Mouse (Mus musculus) midbrain, embryonic 13.5 days (tissue): ENCODE measurements around the gene Yipf3. TPM values are rescaled to one million over a fixed set of nuclear protein-coding genes. Genes with fewer than 3 reads are reported as not detected.

Experiments
- ATAC-seq: fragments of 200-750 bp; cut with Nextera tagmentation; 2 replicates; pipeline ENCODE4 v1.8.0; 2017; ENCODE audit warnings: mild to moderate bottlenecking, moderate TSS enrichment, moderate library complexity
- H3K27ac ChIP-seq: fragments of 300-500 bp; sonication (generic); 2 replicates; pipeline ENCODE4 v1.5.1; 2015; ENCODE audit warnings: inconsistent platforms, mild to moderate bottlenecking, moderate library complexity
- H3K27me3 ChIP-seq: fragments of 300-500 bp; sonication (generic); 2 replicates; pipeline ENCODE4 v1.6.1; 2015; ENCODE audit warnings: mild to moderate bottlenecking, inconsistent platforms
- H3K36me3 ChIP-seq: fragments of 300-500 bp; sonication (generic); 2 replicates; pipeline ENCODE4 v1.6.1; 2015; ENCODE audit warnings: mild to moderate bottlenecking, inconsistent platforms
- H3K4me1 ChIP-seq: fragments of 300-500 bp; sonication (generic); replicated peaks from 2 replicates; pipeline ENCODE4 v1.6.1; 2015; ENCODE audit warnings: inconsistent platforms
- H3K4me2 ChIP-seq: fragments of 300-500 bp; sonication (generic); replicated peaks from 2 replicates; pipeline ENCODE4 v1.6.1; 2015; ENCODE audit warnings: moderate library complexity, mild to moderate bottlenecking, inconsistent platforms
- H3K4me3 ChIP-seq: fragments of 300-500 bp; sonication (generic); replicated peaks from 2 replicates; pipeline ENCODE4 v1.5.1; 2015; ENCODE audit warnings: mild to moderate bottlenecking, inconsistent platforms
- H3K9ac ChIP-seq: fragments of 300-500 bp; sonication (generic); replicated peaks from 2 replicates; pipeline ENCODE4 v1.6.1; 2015; ENCODE audit warnings: mild to moderate bottlenecking, inconsistent platforms
- H3K9me3 ChIP-seq: fragments of 300-500 bp; sonication (generic); 2 replicates; pipeline ENCODE4 v1.6.1; 2016; ENCODE audit warnings: mild to moderate bottlenecking, inconsistent platforms
- WGBS: fragments of 180-500 bp; shearing (Covaris S2); methylation state at CpG from one replicate; pipeline ENCODE4 v1.1.7; 2015; 5-methylcytosine and 5-hydroxymethylcytosine counted together
- polyA plus RNA-seq: library from polyadenylated mRNA; unstranded; fragments of >200 nt; fragmentation: Nextera tagmentation; extraction: Ambion mirVana; gene quantifications from 2 replicates; pipeline ENCODE4 v1.2.1, GENCODE M21; 2015

The Yipf3 gene
- polyA plus RNA-seq, 1 experiment from 2014 or later: 91.6 TPM

DNA sequence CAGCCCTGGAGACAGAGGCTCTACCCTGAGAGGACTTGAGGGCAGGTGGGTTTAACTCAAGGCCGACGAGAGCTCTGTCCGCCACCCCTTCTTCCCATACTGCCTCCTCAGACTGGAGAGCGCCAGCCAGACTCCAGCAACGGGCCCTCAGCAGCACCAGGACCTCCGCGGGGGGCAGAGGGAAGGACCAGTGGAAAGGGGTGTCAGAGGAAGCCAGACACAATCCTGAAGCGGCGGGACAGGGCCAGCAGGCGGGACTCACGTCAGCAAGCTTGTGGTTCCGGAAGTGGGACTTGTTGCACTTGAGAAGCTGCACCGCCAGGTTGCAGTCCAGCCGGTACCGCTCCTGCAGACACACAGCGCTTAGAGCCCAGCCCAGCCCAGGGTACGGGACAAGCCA is 11.8 kb downstream of the Yipf3 start:
- no peak overlapping the region for H3K27ac ChIP-seq
- ATAC-seq: no peak
- no peaks in the 10 kb centered on the region for H3K9me3 ChIP-seq
- H3K4me2 ChIP-seq: no peak overlapping the region
- peaks cover 84% of the 10 kb centered on the region for H3K36me3 ChIP-seq
- 90% methylated on average over 17 of the region's 17 CpGs for WGBS
- no peak overlapping the region for H3K4me3 ChIP-seq
- peaks cover 14% of the 10 kb centered on the region for H3K4me1 ChIP-seq
- H3K9ac ChIP-seq: no peak overlapping the region
- H3K27me3 ChIP-seq: peaks cover 5% of the 10 kb centered on the region

GRCm38 (mm10) chr17:46262201-46262694 is 14.4 kb downstream of the Yipf3 start:
- peaks cover 80% of the 10 kb centered on the region for H3K36me3 ChIP-seq
- no peaks in the 10 kb centered on the region for H3K9me3 ChIP-seq
- H3K4me2 ChIP-seq: no peak overlapping the region
- no peaks in the 10 kb centered on the region for H3K27me3 ChIP-seq
- H3K4me3 ChIP-seq: no peak overlapping the region
- no peak overlapping the region for H3K27ac ChIP-seq
- H3K4me1 ChIP-seq: 0 out of 2 replicates have a peak, but pooled peaks cover 2% of the 10 kb centered on the region
- ATAC-seq: no peak
- 93% methylated on average over 5 of the region's 5 CpGs for WGBS
- H3K9ac ChIP-seq: no peak overlapping the region

GRCm38 (mm10) chr17:46265502-46265901 is 17.6 kb downstream of the Yipf3 start:
- no peak overlapping the region for H3K9ac ChIP-seq
- H3K27me3 ChIP-seq: no peaks in the 10 kb centered on the region
- H3K27ac ChIP-seq: no peak overlapping the region
- H3K4me2 ChIP-seq: no peak overlapping the region
- H3K4me1 ChIP-seq: 0 out of 2 replicates have a peak, but pooled peaks cover 2% of the 10 kb centered on the region
- H3K4me3 ChIP-seq: no peak overlapping the region
- WGBS: 90% methylated on average over 12 of the region's 12 CpGs
- no peaks in the 10 kb centered on the region for H3K9me3 ChIP-seq
- ATAC-seq: no peak; the same call in 1 of the 2 replicates
- H3K36me3 ChIP-seq: peaks cover 64% of the 10 kb centered on the region

- Histone ChIP-seq H3K9me3 (no peaks in the 10 kb centered on the region), H3K4me2 (no peak overlapping the region), H3K4me1 (0 out of 2 replicates have a peak, but pooled peaks cover 2% of the 10 kb centered on the region), H3K36me3 (peaks cover 64% of the 10 kb centered on the region), H3K27ac (no peak overlapping the region), H3K4me3 (no peak overlapping the region), H3K9ac (0 out of 2 replicates have a peak overlapping the region, but pooled peaks have one; percentile 6), H3K27me3 (no peaks in the 10 kb centered on the region)
- 24% methylated on average over 14 of the region's 14 CpGs for WGBS
- peak; percentile 74 for ATAC-seq
Measured at GRCm38 (mm10) chr17:46265918-46266618, 18.2 kb downstream of the Yipf3 start.

DNA sequence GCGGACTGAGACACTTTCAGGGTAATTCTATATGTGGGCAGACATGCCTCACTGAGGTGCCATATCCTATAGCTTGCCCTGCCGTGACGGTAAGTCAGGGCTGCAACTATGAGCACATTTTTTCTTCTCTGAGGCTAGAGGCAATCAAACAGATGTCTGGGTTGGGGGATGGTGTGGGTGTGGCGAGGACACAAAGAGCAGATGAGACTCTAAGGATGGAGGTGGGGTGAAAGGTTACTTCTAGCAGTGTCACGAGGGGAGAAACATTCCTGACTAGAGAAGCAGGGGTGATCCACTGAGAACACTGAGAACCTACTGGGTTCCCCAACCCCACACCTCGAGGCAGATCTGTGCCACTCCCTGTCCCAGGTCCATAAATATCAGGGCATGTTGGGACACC is 19.1 kb downstream of the Yipf3 start:
- Histone ChIP-seq H3K27me3 (no peaks in the 10 kb centered on the region), H3K27ac (no peak overlapping the region), H3K9ac (no peak overlapping the region), H3K4me2 (no peak overlapping the region), H3K9me3 (no peaks in the 10 kb centered on the region), H3K4me1 (0 out of 2 replicates have a peak, but pooled peaks cover 2% of the 10 kb centered on the region), H3K4me3 (no peak overlapping the region), H3K36me3 (peaks cover 64% of the 10 kb centered on the region)
- ATAC-seq: no peak
- 86% methylated on average over 6 of the region's 6 CpGs for WGBS

GRCm38 (mm10) chr17:46267511-46267910 is 19.6 kb downstream of the Yipf3 start:
- no peaks in the 10 kb centered on the region for H3K9me3 ChIP-seq
- H3K27me3 ChIP-seq: no peaks in the 10 kb centered on the region
- H3K9ac ChIP-seq: no peak overlapping the region
- 0 out of 2 replicates have a peak, but pooled peaks cover 2% of the 10 kb centered on the region for H3K4me1 ChIP-seq
- H3K4me3 ChIP-seq: no peak overlapping the region
- H3K4me2 ChIP-seq: no peak overlapping the region
- H3K27ac ChIP-seq: no peak overlapping the region
- H3K36me3 ChIP-seq: peaks cover 61% of the 10 kb centered on the region
- ATAC-seq: no peak
- 86% methylated on average over 7 of the region's 7 CpGs for WGBS

DNA sequence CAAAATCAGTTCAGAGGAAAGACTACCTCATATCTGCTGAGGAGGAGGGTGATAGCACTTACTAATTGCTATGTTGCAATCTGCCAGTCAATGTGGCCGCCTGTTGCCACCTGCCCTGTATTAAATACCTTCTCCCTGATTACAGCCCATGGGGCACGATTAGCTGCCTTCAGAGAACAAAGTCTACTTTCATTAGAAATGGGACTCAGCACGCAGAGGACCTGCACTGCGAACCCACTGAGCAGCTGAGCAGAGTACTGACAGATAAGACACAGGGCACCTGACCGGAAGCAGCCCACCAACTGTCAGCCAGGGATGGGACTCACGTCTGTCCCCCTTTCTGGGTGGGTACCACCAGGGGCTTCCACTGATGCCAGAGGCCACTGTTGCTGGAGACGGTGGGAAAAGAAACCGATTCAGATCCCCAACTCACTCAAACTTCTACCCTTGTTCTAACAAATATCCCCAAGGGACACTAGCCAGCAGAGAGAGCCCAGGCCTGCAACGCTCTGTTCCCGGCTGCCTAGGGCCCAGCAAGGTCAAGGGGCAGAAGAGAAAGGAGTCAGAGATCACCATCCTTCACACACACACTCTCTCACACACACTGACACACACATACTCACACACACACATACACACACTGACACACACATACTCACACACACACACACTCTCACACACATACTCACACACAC is 20.3 kb downstream of the Yipf3 start:
- H3K27ac ChIP-seq: no peak overlapping the region
- no peak overlapping the region for H3K4me3 ChIP-seq
- H3K27me3 ChIP-seq: no peaks in the 10 kb centered on the region
- H3K4me2 ChIP-seq: no peak overlapping the region
- no peaks in the 10 kb centered on the region for H3K9me3 ChIP-seq
- WGBS: 87% methylated on average over 10 of the region's 10 CpGs
- H3K9ac ChIP-seq: peak overlapping the region; percentile 23; the same call in 1 of the 2 replicates
- H3K36me3 ChIP-seq: peaks cover 54% of the 10 kb centered on the region
- H3K4me1 ChIP-seq: 0 out of 2 replicates have a peak, but pooled peaks cover 2% of the 10 kb centered on the region
- ATAC-seq: no peak

DNA sequence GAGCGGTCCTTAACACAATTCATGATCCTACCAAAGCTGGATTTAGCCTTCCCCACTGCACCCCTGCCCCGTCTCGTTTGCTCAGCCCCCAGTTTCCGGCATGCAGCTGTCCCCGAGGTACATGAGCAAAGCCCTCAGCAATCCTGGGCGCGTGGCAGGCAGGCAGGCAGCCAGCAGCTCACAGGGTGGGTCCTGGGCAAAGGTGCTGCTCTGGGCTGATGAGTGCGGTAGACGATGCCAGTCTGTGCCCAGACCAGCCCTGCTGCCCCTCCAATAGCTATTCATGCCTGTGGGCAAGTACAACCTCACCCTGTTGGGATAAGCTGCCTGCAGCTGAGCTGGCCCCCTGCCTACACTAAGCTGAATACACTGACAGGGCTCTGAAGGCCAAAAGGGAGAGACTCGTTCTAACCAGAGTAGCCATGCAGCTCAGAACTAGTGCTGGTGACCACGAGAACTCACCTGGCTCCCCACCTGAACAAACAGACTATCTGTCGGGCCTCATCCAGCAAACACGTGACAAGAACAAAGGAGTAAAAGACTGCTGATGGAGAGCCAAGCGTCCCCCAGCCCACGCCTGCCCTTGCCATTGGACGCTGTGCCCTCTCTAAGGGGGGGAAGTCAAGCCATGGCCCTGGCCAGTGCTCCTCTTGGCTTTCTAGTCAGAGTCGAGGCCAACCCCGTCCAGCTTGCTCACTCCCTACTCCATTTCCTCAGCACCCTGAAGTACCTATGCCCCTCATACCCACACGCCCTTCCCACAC is 22.1 kb downstream of the Yipf3 start:
- no peak for ATAC-seq
- peak overlapping the region; percentile 48; the same call in 1 of the 2 replicates for H3K9ac ChIP-seq
- no peak overlapping the region for H3K27ac ChIP-seq
- no peak overlapping the region for H3K4me3 ChIP-seq
- 86% methylated on average over 19 of the region's 19 CpGs for WGBS
- no peak overlapping the region for H3K4me2 ChIP-seq
- H3K4me1 ChIP-seq: 0 out of 2 replicates have a peak, but pooled peaks cover 2% of the 10 kb centered on the region
- peaks cover 36% of the 10 kb centered on the region for H3K36me3 ChIP-seq
- H3K27me3 ChIP-seq: no peaks in the 10 kb centered on the region
- no peaks in the 10 kb centered on the region for H3K9me3 ChIP-seq

GRCm38 (mm10) chr17:46272058-46272457 is 24.2 kb downstream of the Yipf3 start:
- H3K9me3 ChIP-seq: no peaks in the 10 kb centered on the region
- no peak overlapping the region for H3K9ac ChIP-seq
- H3K27ac ChIP-seq: no peak overlapping the region
- WGBS: 95% methylated on average over 2 of the region's 2 CpGs
- no peak overlapping the region for H3K4me3 ChIP-seq
- no peak overlapping the region for H3K4me2 ChIP-seq
- no peaks in the 10 kb centered on the region for H3K4me1 ChIP-seq
- H3K27me3 ChIP-seq: no peaks in the 10 kb centered on the region
- no peak for ATAC-seq
- peaks cover 33% of the 10 kb centered on the region for H3K36me3 ChIP-seq

DNA sequence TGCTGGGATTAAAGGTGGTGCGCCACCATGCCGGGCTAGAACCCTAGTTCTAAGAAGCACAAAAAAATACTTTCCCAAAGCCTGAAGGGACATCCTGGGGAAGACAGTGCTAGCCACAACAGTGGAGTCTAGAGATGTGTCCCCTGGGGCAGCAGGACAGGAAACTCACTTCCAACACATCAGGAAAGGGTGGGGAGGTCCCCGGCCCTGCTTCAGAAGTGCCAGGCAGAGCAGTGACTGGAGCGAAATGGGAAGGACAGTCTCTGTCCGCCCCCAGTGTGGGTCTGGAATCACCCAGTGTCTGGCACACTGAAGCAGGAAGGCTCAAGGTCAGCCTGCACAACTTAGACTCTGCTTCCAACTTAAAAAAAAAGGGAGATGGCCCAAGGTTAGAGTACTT is 24.8 kb downstream of the Yipf3 start:
- no peaks in the 10 kb centered on the region for H3K9me3 ChIP-seq
- WGBS: 88% methylated on average over 5 of the region's 5 CpGs
- H3K4me1 ChIP-seq: no peaks in the 10 kb centered on the region
- H3K27ac ChIP-seq: no peak overlapping the region
- no peak overlapping the region for H3K4me3 ChIP-seq
- H3K4me2 ChIP-seq: no peak overlapping the region
- ATAC-seq: 0 out of 2 replicates have a peak, but pooled peaks have one; percentile 45
- H3K36me3 ChIP-seq: peaks cover 38% of the 10 kb centered on the region
- H3K9ac ChIP-seq: no peak overlapping the region
- H3K27me3 ChIP-seq: no peaks in the 10 kb centered on the region

DNA sequence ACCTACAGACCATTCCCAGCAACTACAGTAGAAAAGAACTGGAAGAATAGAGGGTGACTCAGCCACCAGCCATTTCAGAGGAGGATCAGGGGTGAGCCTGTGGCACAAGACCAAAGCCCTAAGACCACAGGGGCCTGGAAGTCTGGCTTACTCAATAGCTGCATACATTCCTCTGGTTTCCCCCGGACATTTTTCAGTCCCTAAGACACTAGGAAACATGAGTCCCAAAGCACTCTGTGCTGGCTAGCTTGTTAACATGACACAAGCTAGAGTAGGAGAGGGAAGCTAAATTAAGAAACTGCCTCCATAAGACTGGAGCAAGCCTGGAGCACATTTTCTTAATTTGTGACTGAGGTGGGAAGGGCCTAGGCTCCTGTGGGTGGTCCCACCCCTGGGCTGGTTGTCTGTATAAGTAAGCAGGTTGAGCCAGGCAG is 25.9 kb downstream of the Yipf3 start:
- H3K27ac ChIP-seq: no peak overlapping the region
- ATAC-seq: no peak
- peaks cover 47% of the 10 kb centered on the region for H3K36me3 ChIP-seq
- no peak overlapping the region for H3K4me2 ChIP-seq
- H3K4me3 ChIP-seq: no peak overlapping the region
- no peaks in the 10 kb centered on the region for H3K27me3 ChIP-seq
- 79% methylated on average over 1 of the region's 1 CpGs for WGBS
- no peak overlapping the region for H3K9ac ChIP-seq
- no peaks in the 10 kb centered on the region for H3K4me1 ChIP-seq
- no peaks in the 10 kb centered on the region for H3K9me3 ChIP-seq
